Mouse (Mus musculus) spleen, adult 18-20 months (tissue): ENCODE results near the gene Pyurf.

Experiments used
- DNase-seq, 2 experiments: peaks; one replicate each; pipeline ENCODE4 v3.0.0; 2022; ENCODE audit warnings: mixed read lengths in 2 of 2

Pyurf gene

GRCm38 (mm10) chr6:57691467-57692261 lies at the start of gene Pyurf:
Pyurf (minus strand) TSS chr6:57692078.
- peak; percentile 69 to 81 for DNase-seq

DNA sequence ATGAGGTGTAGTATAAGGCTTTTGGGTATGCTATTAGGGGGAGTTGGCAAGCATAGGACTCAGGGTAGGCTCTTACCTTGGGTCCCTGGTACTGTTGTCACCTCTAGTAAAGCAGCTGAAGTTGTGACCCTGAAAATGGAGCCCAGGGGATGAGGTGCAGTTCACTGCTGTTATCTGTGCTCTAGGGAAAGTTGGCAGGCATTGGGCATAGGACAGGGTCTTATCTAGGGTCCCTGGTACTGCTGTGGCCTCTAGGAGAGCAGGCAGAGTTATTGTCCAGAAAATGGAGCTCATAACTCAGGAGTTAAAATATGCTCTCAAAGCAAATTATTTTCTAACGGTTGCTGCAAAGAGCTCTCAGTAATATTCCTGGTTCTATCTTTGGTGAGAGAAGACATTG lies 29.5 kb upstream of the Pyurf start:
- no peak for DNase-seq

GRCm38 (mm10) chr6:57711726-57712125 lies 19.8 kb upstream of the Pyurf start:
- DNase-seq: no peak

DNA sequence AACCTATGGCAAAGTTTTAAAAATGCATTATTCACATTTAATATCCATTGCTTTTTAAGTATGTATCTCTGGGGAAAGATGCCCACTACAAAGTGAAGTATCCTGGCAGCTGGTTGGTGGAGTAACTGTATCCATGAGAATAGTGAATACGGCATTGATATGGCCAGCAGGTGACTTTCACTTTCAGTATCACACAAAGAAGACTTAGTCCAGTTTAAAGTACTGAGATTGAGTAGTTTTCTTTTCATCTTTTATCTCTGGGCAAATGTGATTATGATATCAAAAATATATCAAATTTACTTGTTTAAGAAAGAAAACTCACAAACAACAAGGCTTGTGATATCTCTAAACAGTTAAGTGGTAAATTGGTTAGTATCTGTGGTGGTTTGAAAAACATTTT lies 14.8 kb upstream of the Pyurf start:
- DNase-seq: no peak

- DNase-seq: no peak
These were observed 11.8 kb upstream of the Pyurf start for GRCm38 (mm10) chr6:57703703-57704102.

DNA sequence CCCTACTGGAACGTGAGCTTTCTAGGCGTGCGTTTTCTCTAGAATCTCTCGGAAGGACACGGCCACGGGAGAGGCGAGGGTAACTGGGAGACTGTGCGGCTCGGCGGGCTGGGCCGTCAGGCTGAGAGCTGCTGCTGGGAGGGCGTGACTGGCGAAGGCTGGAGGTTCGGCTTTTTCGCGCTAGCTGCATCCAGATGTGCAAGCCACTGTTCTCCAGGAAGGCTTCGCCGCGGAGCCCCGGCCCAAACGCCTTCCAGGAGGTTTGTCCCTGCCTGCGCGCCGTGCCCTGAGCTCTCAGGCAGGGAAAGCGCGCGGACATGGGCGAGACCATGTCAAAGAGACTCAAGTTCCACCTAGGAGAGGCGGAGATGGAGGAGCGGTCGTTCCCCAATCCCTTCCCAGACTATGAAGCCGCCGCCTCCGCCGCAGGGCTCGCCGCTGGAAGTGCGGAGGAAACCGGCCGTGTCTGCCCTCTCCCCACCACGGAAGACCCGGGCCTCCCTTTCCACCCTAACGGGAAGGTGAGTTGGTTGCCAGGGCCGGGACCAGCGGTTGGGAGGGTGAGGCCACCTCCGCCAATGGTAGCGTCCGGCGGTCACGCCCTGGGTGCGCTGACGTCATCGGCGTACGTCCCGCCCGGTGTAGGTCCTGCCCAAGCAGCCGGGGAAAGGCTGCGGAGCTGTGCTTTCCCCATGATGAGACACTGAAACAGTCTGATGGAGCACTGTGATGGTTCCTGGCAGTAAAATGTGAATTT lies 11.0 kb upstream of the Pyurf start:
- DNase-seq: peak; percentile 90 to 95

- no peak for DNase-seq
These were observed 10.5 kb upstream of the Pyurf start, which contains the start of gene Lancl2 for GRCm38 (mm10) chr6:57702376-57702742. Lancl2 (plus strand) TSS chr6:57702540.

GRCm38 (mm10) chr6:57701686-57702085 lies 9.8 kb upstream of the Pyurf start:
- DNase-seq: no peak

GRCm38 (mm10) chr6:57693116-57693515 lies 1.2 kb upstream of the Pyurf start:
- DNase-seq: no peak

- DNase-seq: no peak
These were observed 7.7 kb downstream of the Pyurf start for GRCm38 (mm10) chr6:57684156-57684555.

DNA sequence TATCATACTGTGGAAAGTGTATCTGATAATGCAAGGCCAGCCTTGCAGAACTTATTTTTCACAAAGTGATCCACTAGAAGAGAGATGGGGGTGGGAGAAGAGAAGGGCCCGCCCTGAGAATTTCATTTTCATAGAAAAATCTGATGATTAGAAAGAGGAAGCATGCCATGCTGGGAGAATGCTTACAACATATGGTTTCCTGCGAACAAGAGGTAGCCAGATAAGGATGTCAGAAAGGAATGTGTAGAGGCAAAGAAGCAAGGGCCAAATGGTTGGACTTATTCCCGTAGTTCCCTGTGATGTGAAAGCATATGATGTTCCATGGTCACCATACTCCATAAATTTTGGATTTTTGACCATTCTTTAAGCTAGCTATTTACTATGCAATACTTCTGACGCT lies 30.6 kb downstream of the Pyurf start:
- DNase-seq: no peak

DNA sequence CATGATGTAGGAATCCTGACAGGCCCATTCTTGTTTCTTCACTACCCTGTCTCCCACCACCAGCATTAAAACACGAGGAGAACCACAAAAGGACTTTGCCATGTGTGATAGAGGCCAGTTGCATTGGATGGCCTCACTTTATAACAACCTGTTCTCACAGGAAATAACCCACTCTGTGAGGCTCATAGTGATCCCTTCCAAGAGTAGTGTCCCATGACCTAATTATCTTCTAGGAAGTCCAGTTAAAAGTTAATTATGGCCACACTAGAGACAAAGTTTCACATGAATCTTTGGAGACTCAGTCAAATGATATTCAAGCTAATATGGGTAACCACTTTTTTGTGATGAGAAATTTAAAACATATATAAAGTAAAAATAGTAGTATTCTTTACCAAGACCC lies 44.6 kb downstream of the Pyurf start:
- DNase-seq: no peak

GRCm38 (mm10) chr6:57641789-57642188 lies 50.1 kb downstream of the Pyurf start:
- peak; percentile 12 to 22 for DNase-seq

DNA sequence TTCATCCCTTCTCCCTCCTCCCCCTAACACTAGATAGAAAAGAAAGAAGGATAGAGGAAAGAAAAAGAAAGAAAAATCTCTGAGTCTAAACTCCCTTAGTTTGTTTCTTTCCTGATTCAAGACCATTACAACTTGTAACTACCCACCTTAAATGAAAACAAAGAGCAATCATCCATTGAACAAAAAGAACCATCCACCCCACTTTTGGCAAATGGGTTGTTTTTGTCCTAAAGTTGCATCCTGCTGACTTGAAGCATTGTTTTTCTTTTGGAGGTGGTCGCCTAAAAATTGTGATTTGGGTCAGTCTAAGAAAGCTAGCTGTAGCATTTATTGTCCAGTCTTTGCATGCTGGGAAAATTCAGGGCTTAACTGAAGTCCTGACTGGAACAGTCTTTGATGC lies 52.3 kb downstream of the Pyurf start:
- DNase-seq: no peak
